Mouse (Mus musculus) midbrain, embryonic 14.5 days (tissue): ENCODE measurements at regions not wholly inside any gene's neighbourhood (a gene's known extent, or its start where the extent isn't known, plus 50 kb on each side); places are given as distances from the start of the nearest gene placed in this dataset.

Experiments used
- ATAC-seq: fragments of 200-750 bp; cut with Nextera tagmentation; 2 replicates; pipeline ENCODE4 v1.8.0; 2017; ENCODE audit warnings: moderate number of reproducible peaks, moderate library complexity; ENCODE audit not compliant: low FRiP score, low TSS enrichment
- DNase-seq: peaks from one replicate; pipeline ENCODE4 v3.0.0-alpha.2; 2015
- H3K27ac ChIP-seq: fragments of 300-500 bp; sonication (generic); replicated peaks from 2 replicates; pipeline ENCODE4 v1.5.1; 2014; ENCODE audit warnings: mild to moderate bottlenecking, low read depth, low read length, moderate library complexity
- H3K27me3 ChIP-seq: fragments of 300-500 bp; sonication (generic); 2 replicates; pipeline ENCODE4 v1.6.1; 2014; ENCODE audit warnings: low read length, control low read depth, mixed read lengths; ENCODE audit not compliant: control insufficient read depth, insufficient read depth
- H3K36me3 ChIP-seq: fragments of 300-500 bp; sonication (generic); 2 replicates; pipeline ENCODE4 v1.6.1; 2014; ENCODE audit warnings: low read length, control low read depth; ENCODE audit not compliant: control insufficient read depth, insufficient read depth
- H3K4me1 ChIP-seq: fragments of 300-500 bp; sonication (generic); 2 replicates; pipeline ENCODE4 v1.6.1; 2014; ENCODE audit warnings: mild to moderate bottlenecking, antibody characterized with exemption, low read length, control low read depth; ENCODE audit not compliant: control insufficient read depth, insufficient read depth
- H3K4me2 ChIP-seq: fragments of 300-500 bp; sonication (generic); 2 replicates; pipeline ENCODE4 v1.6.1; 2014; ENCODE audit warnings: mild to moderate bottlenecking, low read length, moderate library complexity
- H3K4me3 ChIP-seq: fragments of 300-500 bp; sonication (generic); replicated peaks from 2 replicates; pipeline ENCODE4 v1.5.1; 2014; ENCODE audit warnings: low read depth, low read length
- H3K9ac ChIP-seq: fragments of 300-500 bp; sonication (generic); replicated peaks from 2 replicates; pipeline ENCODE4 v1.6.1; 2014; ENCODE audit warnings: mild to moderate bottlenecking, low read length, moderate library complexity
- H3K9me3 ChIP-seq: fragments of 300-500 bp; sonication (generic); 2 replicates; pipeline ENCODE4 v1.6.1; 2016; ENCODE audit warnings: low read length, control low read depth, mixed read lengths; ENCODE audit not compliant: control insufficient read depth
- whole genome bisulfite sequencing: fragments of 180-500 bp; shearing (Covaris S2); extraction: QIAGEN DNeasy Blood & Tissue Kit; methylation state at CpG from one replicate; pipeline ENCODE4 v1.1.7; 2014; 5-methylcytosine and 5-hydroxymethylcytosine counted together

DNA sequence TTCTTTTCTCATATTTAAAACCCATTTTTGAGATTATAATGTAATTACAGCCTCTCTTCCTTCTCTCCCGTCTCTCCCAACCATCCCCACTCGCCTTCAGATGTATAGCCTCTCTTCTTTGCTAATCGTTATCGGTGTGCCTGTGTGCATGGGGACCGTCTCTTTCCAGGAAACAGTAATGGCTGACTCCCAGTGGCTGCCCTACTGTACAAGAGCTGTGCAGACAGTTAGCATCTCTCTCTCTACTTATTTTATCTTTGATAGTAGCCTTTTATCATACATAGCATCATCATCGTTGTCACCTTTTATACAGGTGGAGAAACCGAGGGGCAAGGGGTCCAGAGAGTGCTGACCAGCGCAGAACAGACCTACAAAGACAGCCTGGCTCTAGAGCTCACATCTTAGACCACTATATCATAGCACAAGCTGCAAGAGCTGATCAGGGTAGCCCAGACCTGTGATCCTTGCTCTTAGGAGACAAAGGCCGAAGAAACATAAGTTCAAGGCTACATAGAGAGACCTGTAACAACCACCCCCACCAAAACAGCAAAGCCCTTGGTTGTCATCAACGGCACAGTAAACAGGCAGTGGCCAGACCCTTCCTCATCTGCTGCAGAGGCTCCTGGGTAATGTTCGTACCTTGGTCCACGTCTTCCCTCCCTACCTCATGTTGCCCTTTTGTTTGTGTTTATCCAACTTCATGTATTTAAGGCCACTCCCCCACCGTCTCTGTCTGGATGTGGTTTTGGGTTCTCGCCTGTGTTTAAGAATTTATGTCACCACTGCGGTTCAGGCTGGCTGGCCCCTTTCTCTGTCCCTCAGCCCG lies 103.1 kb upstream of the Cpm start:
- Histone ChIP-seq H3K27me3 (no peaks in the 10 kb centered on the region), H3K4me1 (no peaks in the 10 kb centered on the region), H3K4me2 (no peak overlapping the region), H3K4me3 (no peak overlapping the region), H3K36me3 (no peaks in the 10 kb centered on the region), H3K9ac (no peak overlapping the region), H3K9me3 (no peaks in the 10 kb centered on the region), H3K27ac (no peak overlapping the region)
- no peak for DNase-seq
- ATAC-seq = no peak
- WGBS = 90% methylated on average over 16 of the region's 16 CpGs

DNA sequence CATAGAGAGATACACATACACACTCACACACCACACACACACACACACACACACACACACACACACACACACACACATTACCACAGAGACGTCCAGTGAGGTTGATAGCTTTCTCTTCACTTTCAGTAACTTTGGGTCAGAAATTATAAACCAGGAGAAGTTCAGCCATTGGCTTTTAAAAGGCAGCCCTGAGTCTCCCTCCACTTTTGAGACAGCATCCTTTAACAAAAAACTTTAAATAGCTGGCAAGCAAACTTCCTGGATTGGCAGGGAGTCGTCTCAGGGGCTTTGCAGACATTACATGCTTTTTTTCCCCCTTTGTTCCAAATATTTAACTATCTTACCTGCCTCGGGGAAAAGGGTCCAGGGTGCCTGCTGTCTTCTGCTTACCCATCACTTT lies 103.7 kb upstream of the Cpm start:
- 56% methylated on average over 3 of the region's 3 CpGs for WGBS

DNA sequence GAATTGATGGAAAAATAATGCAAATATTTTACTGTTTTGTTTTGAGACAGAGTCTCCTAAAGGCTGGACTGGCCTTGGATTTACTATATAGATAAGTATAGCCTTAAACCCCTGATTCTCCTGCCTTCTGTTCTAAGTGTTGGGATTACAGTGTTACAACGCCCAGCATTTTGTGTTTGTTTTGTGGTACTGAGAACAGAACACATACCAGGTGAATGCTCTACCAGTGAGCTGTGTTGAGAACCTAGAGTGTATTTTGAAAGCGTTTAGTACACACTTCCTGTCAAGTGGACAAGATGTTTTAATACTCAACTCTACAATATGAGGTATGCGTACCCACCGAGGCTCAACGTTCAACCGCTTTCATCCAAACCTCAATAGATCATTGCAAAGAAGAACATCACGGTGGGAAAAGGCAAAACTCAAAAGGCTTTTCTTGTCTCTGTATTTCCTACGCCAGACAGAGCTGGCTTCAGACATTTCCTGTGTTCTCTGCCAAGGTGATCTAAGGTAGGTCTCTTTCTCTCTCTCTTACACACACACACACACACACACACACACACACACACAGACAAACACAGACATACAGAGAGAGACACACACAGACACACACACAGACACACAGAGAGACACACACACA lies 104.3 kb upstream of the Cpm start:
- Histone ChIP-seq H3K27ac (no peak overlapping the region), H3K4me3 (no peak overlapping the region), H3K9me3 (no peaks in the 10 kb centered on the region), H3K27me3 (no peaks in the 10 kb centered on the region), H3K4me2 (no peak overlapping the region), H3K9ac (no peak overlapping the region), H3K36me3 (no peaks in the 10 kb centered on the region), H3K4me1 (no peaks in the 10 kb centered on the region)
- no peak for DNase-seq
- 85% methylated on average over 8 of the region's 8 CpGs for WGBS
- ATAC-seq = no peak

More for the DNA sequence above, 103.7 kb upstream of the Cpm start:
- Histone ChIP-seq H3K36me3 (no peaks in the 10 kb centered on the region), H3K4me1 (no peaks in the 10 kb centered on the region), H3K4me3 (no peak overlapping the region), H3K27ac (no peak overlapping the region), H3K4me2 (no peak overlapping the region), H3K27me3 (no peaks in the 10 kb centered on the region), H3K9ac (no peak overlapping the region), H3K9me3 (no peaks in the 10 kb centered on the region)
- ATAC-seq (no peak), DNase-seq (no peak)

- DNase-seq (no peak), ATAC-seq (no peak)
- WGBS = 88% methylated on average over 7 of the region's 7 CpGs
- Histone ChIP-seq H3K36me3 (no peaks in the 10 kb centered on the region), H3K4me2 (no peak overlapping the region), H3K4me1 (no peaks in the 10 kb centered on the region), H3K27me3 (no peaks in the 10 kb centered on the region), H3K9me3 (no peaks in the 10 kb centered on the region), H3K9ac (no peak overlapping the region), H3K4me3 (no peak overlapping the region), H3K27ac (no peak overlapping the region)
These were observed 105.2 kb upstream of the Cpm start for GRCm38 (mm10) chr10:117524101-117524500.

DNA sequence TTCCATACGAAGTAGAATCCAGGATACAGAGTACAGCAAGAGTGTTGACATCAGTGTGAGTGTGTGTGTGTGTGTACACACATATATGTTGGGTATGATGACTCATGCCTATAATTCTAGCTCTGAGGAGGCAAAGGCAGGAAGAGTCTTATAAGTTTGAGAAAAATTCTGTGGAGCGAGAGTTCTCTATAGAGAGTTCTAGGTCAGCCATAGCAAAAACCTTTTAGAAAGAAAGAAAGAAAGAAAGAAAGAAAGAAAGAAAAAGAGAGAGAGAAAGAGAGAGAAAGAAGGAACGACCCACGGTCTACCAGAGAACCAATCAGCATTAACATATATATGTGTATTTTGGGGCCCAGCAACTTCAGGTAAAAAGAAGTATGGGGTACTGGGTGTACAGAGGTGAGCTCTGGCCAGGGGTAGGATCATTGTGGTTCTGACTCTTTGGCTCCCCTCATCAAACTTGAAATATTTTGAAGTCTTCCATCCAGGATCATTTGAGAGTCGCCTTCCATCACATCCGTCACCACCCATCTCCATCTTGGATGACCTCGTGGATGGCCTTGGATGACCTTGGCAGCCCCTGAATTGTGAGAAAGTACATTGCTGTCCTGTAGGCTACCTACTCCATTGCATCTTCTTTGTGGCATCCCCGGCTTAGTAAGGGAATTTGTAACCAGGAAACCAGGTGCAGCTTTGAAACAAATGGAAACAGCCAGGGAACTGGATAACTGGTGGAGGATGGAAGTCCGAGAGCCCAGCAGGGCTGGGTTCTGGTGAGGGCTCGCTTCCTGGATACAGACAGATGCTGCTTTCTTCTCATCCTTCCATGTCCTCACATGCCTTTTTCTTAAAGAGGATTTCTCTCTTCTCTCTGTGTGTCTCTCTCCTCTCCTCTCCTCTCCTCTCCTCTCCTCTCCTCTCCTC lies 106.1 kb upstream of the Cpm start:
- H3K27ac ChIP-seq = no peak overlapping the region
- no peak overlapping the region for H3K9ac ChIP-seq
- no peaks in the 10 kb centered on the region for H3K27me3 ChIP-seq
- H3K4me3 ChIP-seq = no peak overlapping the region
- no peaks in the 10 kb centered on the region for H3K9me3 ChIP-seq
- H3K4me2 ChIP-seq = no peak overlapping the region
- no peaks in the 10 kb centered on the region for H3K36me3 ChIP-seq
- H3K4me1 ChIP-seq = no peaks in the 10 kb centered on the region
- DNase-seq (no peak), ATAC-seq (no peak)
- WGBS = 86% methylated on average over 10 of the region's 10 CpGs

DNA sequence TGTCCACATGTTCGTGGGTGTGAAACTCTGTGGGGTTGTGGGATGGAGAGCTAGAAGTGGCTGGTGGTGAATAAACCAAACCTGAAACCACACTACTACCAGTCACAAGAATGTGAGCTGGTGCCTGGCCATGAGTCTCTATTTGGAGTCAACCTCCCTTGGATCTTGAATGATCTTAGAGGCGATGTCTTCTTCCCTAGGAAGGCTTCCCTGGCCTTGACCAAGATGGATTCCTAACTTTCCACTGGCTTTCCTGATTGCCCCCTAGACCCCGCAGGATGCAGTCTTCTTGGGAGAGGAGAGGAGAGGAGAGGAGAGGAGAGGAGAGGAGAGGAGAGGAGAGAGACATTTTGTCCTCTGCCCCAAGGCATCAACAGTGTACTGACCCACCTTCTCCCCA lies 106.9 kb upstream of the Cpm start:
- no peaks in the 10 kb centered on the region for H3K36me3 ChIP-seq
- ATAC-seq (no peak), DNase-seq (no peak)
- H3K4me1 ChIP-seq = no peaks in the 10 kb centered on the region
- WGBS = 92% methylated on average over 3 of the region's 3 CpGs
- no peaks in the 10 kb centered on the region for H3K27me3 ChIP-seq
- H3K27ac ChIP-seq = no peak overlapping the region
- H3K9me3 ChIP-seq = no peaks in the 10 kb centered on the region
- H3K9ac ChIP-seq = no peak overlapping the region
- H3K4me3 ChIP-seq = no peak overlapping the region
- H3K4me2 ChIP-seq = no peak overlapping the region

GRCm38 (mm10) chr10:117521315-117522270 lies 107.7 kb upstream of the Cpm start:
- 72% methylated on average over 23 of the region's 23 CpGs for WGBS

More at GRCm38 (mm10) chr10:117521315-117522270, 107.7 kb upstream of the Cpm start:
- Histone ChIP-seq H3K4me3 (no peak overlapping the region), H3K36me3 (no peaks in the 10 kb centered on the region), H3K27me3 (no peaks in the 10 kb centered on the region), H3K4me1 (no peaks in the 10 kb centered on the region), H3K4me2 (no peak overlapping the region), H3K9me3 (no peaks in the 10 kb centered on the region), H3K9ac (no peak overlapping the region), H3K27ac (no peak overlapping the region)
- ATAC-seq (no peak), DNase-seq (no peak)
